Mouse (Mus musculus) lung, embryonic 15.5 days (tissue): Measurements from ENCODE around the gene Gm42688. TPM values are rescaled to one million over a fixed set of nuclear protein-coding genes. Genes with fewer than 3 reads are reported as not detected.

ENCODE experiments used
- ATAC-seq: fragments of 200-750 bp; cut with Nextera tagmentation; 2 replicates; pipeline ENCODE4 v1.8.0; 2017; ENCODE audit warnings: moderate number of reproducible peaks, borderline replicate concordance; ENCODE audit not compliant: low FRiP score, low TSS enrichment; ENCODE audit errors: extremely low read depth
- H3K27ac ChIP-seq: fragments of 300-500 bp; sonication (generic); 2 replicates; pipeline ENCODE4 v1.5.1; 2015; ENCODE audit warnings: moderate library complexity, mild to moderate bottlenecking, inconsistent platforms
- H3K27me3 ChIP-seq: fragments of 300-500 bp; sonication (generic); 2 replicates; pipeline ENCODE4 v1.6.1; 2015; ENCODE audit warnings: inconsistent platforms
- H3K36me3 ChIP-seq: fragments of 300-500 bp; sonication (generic); 2 replicates; pipeline ENCODE4 v1.6.1; 2015; ENCODE audit warnings: inconsistent platforms
- H3K4me1 ChIP-seq: fragments of 300-500 bp; sonication (generic); 2 replicates; pipeline ENCODE4 v1.6.1; 2015; ENCODE audit warnings: inconsistent platforms
- H3K4me2 ChIP-seq: fragments of 300-500 bp; sonication (generic); 2 replicates; pipeline ENCODE4 v1.6.1; 2015; ENCODE audit warnings: inconsistent platforms, mild to moderate bottlenecking, moderate library complexity
- H3K4me3 ChIP-seq: fragments of 300-500 bp; sonication (generic); 2 replicates; pipeline ENCODE4 v1.5.1; 2015; ENCODE audit warnings: mild to moderate bottlenecking, inconsistent platforms
- H3K9ac ChIP-seq: fragments of 300-500 bp; sonication (generic); 2 replicates; pipeline ENCODE4 v1.6.1; 2015; ENCODE audit warnings: inconsistent platforms
- H3K9me3 ChIP-seq: fragments of 300-500 bp; sonication (generic); 2 replicates; pipeline ENCODE4 v1.6.1; 2016; ENCODE audit warnings: inconsistent platforms
- WGBS: fragments of 180-500 bp; shearing (Covaris S2); methylation state at CpG from one replicate; pipeline ENCODE4 v1.1.7; 2015; 5-methylcytosine and 5-hydroxymethylcytosine counted together
- polyA plus RNA-seq: library from polyadenylated mRNA; unstranded; fragments of >200 nt; fragmentation: Nextera tagmentation; extraction: Ambion mirVana; gene quantifications from 2 replicates; pipeline ENCODE4 v1.2.1, GENCODE M21; 2015

The Gm42688 gene
- polyA plus RNA-seq, 1 experiment from 2014 or later: 3.4 TPM

DNA sequence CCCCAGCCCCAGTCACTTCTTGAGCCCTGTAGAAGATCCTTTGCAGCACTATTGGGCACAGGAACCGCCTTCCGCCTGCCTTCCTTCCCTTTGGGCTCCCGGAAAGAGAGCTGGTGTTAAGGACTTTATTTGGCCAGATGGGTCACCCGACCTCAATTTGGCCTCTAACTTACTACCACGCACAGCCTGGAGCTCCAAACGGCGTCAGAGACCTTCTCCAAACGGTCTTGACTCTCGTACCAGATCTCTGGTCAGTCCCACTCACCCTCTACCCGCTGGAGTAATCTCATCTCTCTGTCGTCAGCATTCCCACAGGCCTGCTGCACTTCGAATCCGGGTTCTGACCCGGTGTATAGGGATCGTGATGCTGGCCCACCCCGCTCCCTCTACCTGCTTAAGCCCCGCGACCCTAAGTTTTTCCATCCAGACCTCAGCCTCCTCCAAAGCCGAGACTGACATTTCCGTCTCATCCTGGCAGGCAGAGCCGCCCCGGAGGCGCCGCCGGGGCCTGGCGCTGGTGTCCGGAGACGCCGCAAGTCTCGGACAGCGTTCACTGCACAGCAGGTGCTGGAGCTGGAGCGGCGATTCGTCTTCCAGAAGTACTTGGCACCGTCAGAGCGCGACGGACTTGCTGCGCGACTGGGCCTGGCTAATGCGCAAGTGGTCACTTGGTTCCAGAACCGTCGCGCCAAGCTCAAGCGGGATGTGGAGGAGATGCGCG is 14.1 kb upstream of the Gm42688 start:
- H3K9me3 ChIP-seq: no peaks in the 10 kb centered on the region
- WGBS: 2% methylated on average over 47 of the region's 47 CpGs
- peak overlapping the region; percentile 51 for H3K4me2 ChIP-seq
- peak overlapping the region; percentile 32 for H3K4me3 ChIP-seq
- no peak overlapping the region; the same call in 1 of the 2 replicates for H3K9ac ChIP-seq
- H3K27ac ChIP-seq: no peak overlapping the region
- H3K36me3 ChIP-seq: no peaks in the 10 kb centered on the region
- ATAC-seq: no peak
- peaks cover 16% of the 10 kb centered on the region for H3K4me1 ChIP-seq
- peaks cover 78% of the 10 kb centered on the region for H3K27me3 ChIP-seq

DNA sequence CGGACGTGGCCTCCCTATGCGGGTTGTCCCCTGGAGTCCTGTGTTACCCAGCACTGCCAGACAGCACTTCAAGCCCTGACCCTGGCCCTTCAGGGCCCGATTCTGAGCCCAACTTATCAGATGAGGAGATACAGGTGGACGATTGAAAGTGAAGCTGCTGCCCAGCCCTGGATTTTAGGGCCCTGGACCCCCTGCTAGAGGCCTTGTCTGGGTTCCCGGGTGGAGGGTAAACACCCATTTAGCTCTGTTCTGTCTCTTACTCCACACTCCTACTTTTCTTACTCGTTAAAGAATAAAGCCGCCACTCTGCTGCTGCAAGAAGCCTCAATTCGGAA is 13.5 kb upstream of the Gm42688 start:
- peak overlapping the region; percentile 51 for H3K4me2 ChIP-seq
- no peak for ATAC-seq
- 12% methylated on average over 9 of the region's 9 CpGs for WGBS
- H3K27ac ChIP-seq: no peak overlapping the region
- H3K4me1 ChIP-seq: peaks cover 19% of the 10 kb centered on the region
- no peaks in the 10 kb centered on the region for H3K36me3 ChIP-seq
- H3K4me3 ChIP-seq: peak overlapping the region; percentile 32
- H3K27me3 ChIP-seq: peaks cover 73% of the 10 kb centered on the region
- H3K9ac ChIP-seq: no peak overlapping the region; the same call in 1 of the 2 replicates
- no peaks in the 10 kb centered on the region for H3K9me3 ChIP-seq

DNA sequence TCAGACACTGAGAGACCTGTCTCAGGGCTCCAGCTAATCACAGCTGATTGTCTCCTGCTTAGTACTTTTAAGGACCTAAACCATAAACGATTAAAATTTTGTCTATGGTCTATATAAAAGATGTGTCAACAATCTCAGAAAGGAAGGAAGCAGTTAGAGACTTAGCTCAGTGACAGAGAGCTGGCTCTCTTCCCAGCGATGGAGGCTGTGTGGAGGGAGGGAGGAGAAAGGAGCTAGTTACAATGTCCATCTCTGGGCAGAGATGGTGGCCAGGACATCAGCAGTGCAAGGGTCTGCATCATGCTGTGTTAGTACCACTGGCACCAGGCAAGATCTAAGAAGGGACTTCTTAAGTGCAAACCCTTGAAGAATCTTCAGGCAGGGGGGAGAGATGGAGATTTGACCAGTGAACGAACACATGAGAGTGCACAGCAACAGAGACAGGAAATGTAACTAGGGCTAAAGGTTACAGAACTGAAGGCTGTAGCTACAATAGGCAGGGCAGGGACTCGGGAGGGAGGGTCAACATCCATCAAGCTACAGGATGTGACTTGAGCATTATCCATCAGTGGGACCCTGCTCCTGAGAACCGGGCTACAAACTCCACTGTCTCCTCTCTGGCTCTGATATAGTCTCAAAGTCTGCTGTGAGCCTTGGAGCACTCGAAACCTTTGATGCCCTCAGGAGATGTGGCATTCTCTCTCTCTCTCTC is 8.8 kb upstream of the Gm42688 start:
- peaks cover 26% of the 10 kb centered on the region for H3K27me3 ChIP-seq
- no peaks in the 10 kb centered on the region for H3K9me3 ChIP-seq
- peak overlapping the region; percentile 57; the same call in 1 of the 2 replicates for H3K27ac ChIP-seq
- no peak overlapping the region for H3K9ac ChIP-seq
- ATAC-seq: peak; percentile 53; the same call in 1 of the 2 replicates
- no peak overlapping the region for H3K4me3 ChIP-seq
- H3K4me2 ChIP-seq: no peak overlapping the region
- no peaks in the 10 kb centered on the region for H3K36me3 ChIP-seq
- 25% methylated on average over 6 of the region's 6 CpGs for WGBS
- H3K4me1 ChIP-seq: peaks cover 10% of the 10 kb centered on the region

DNA sequence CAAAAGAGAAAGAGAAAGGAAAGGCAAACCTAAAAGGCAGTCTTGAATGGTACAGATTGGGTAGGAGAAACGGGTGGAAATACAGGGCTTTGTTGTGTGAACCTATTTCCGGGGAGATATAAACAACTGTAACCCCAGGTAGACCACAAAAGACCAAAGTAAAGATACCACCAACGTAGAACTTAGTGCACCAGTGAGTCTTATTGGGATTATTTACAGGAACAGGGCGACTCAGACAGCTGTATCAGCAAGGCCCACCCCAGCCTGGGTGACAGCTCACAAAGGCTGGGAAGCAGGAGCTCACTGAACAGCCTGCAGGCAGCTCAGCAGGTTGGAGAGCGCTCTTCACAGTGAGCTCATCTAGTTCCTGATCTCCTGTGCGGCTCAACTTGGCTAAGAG is 5.4 kb upstream of the Gm42688 start:
- Histone ChIP-seq H3K27ac (no peak overlapping the region), H3K4me2 (no peak overlapping the region), H3K4me3 (no peak overlapping the region), H3K36me3 (no peaks in the 10 kb centered on the region), H3K9ac (no peak overlapping the region), H3K27me3 (no peaks in the 10 kb centered on the region; the same call in 1 of the 2 replicates), H3K9me3 (no peaks in the 10 kb centered on the region), H3K4me1 (0 out of 2 replicates have a peak, but pooled peaks cover 6% of the 10 kb centered on the region)
- 41% methylated on average over 6 of the region's 6 CpGs for WGBS
- no peak for ATAC-seq

DNA sequence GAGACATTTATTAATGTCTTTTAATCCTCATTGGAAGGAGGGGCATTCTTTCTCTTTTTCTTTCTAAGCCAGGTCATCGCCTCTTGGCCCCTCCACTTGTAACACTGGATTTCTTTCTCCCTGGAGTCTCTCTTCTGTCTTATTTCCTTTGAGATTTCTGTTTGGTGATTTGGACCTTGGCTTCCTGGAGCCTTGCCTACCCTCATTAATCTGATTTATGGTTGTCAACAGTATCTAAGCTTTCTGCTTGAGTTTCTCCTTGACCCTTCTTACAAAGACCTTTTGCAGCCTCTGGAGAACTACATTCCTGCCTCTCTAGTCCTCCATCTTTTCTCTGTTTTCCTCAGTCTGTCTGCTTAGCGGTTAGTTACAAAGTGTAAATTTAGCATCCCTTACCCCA is 3.0 kb upstream of the Gm42688 start:
- Histone ChIP-seq H3K4me3 (no peak overlapping the region), H3K36me3 (no peaks in the 10 kb centered on the region), H3K9me3 (no peaks in the 10 kb centered on the region), H3K4me2 (no peak overlapping the region), H3K27me3 (no peaks in the 10 kb centered on the region; the same call in 1 of the 2 replicates), H3K9ac (no peak overlapping the region), H3K27ac (no peak overlapping the region), H3K4me1 (peaks cover 16% of the 10 kb centered on the region)
- ATAC-seq: no peak
- 60% methylated on average over 2 of the region's 2 CpGs for WGBS

DNA sequence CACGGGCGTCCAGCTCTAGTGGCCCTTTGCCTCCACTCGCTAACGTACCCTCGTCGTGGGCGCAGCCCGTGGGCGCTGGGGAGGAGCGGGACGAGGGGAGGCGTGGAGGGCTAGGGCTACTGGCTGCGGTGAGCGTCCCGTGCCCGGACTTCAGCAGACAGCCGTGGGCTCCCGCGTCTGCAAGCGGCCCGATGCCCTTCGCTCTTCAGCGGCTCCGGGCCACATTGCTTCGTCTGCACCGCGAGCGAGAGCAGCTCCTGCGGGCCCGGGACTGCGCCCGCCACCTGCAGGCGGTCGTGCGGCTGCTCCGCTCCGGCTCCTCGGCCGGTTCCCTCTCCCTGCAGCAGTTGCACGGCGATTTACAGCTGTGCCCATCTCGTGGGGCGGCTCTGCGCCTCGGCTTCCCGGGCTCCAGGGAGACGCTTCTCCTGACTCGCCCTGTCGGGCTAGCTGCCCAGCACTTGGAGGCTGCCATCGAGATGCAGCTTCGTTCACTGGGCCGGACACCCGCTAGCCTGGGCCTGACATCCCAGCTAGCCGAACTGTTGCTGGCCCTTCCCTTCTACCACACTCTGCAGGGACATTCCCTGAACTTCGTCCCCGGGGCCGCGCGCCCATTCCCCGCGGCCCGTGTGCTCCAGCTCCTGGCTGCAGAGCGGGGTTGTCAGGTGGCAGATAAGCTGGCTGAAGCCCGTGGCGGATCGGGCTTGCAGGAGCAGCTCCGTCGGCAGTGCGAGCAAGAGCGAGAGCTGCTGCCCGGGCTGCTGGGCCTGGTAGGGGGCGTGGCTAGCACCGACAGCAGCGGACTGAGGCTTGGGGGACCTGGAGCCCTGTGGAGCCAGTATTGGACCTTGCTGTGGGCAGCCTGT is 505 bp downstream of the Gm42688 start:
- H3K27ac ChIP-seq: peak overlapping the region; percentile 81
- H3K9ac ChIP-seq: peak overlapping the region; percentile 71
- H3K4me2 ChIP-seq: peak overlapping the region; percentile 97
- no peaks in the 10 kb centered on the region for H3K27me3 ChIP-seq
- peak; percentile 81 for ATAC-seq
- H3K4me1 ChIP-seq: peaks cover 18% of the 10 kb centered on the region
- WGBS: under 1% methylated on average over 73 of the region's 74 CpGs
- peak overlapping the region; percentile 65 for H3K4me3 ChIP-seq
- no peaks in the 10 kb centered on the region for H3K9me3 ChIP-seq
- H3K36me3 ChIP-seq: 0 out of 2 replicates have a peak, but pooled peaks cover 3% of the 10 kb centered on the region

DNA sequence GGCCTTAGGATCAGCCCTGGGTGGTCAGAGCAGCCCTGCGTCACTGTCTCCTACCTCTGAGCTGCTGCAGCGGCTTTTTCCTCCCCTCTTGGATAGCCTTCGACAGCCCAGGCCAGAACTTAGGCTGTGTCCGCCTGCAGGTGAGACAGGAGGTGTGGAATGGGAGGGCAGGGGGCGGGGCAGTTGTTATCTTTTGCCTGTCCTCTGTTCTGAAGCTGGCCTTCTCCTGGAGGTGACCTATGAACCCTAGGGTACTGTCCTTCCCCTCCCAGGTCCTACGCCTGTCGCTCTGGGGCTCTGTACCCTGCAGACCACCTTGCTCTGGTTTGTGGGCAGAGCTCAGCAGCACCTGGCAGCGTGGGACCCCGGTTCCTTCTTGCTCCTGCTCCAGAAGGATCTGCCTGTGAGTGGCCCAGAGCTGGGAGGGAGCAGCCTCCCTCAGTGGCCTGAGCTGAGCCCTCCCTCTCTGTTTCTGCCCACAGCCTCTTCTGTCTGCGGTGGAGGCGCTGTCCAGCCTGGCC is 1.8 kb downstream of the Gm42688 start:
- no peak overlapping the region for H3K27ac ChIP-seq
- H3K27me3 ChIP-seq: no peaks in the 10 kb centered on the region
- H3K4me2 ChIP-seq: peak overlapping the region; percentile 97
- H3K9ac ChIP-seq: peak overlapping the region; percentile 71; the same call in 1 of the 2 replicates
- H3K4me1 ChIP-seq: peaks cover 24% of the 10 kb centered on the region
- ATAC-seq: no peak
- H3K9me3 ChIP-seq: no peaks in the 10 kb centered on the region
- peak overlapping the region; percentile 65; the same call in 1 of the 2 replicates for H3K4me3 ChIP-seq
- 48% methylated on average over 11 of the region's 11 CpGs for WGBS
- H3K36me3 ChIP-seq: 0 out of 2 replicates have a peak, but pooled peaks cover 3% of the 10 kb centered on the region

DNA sequence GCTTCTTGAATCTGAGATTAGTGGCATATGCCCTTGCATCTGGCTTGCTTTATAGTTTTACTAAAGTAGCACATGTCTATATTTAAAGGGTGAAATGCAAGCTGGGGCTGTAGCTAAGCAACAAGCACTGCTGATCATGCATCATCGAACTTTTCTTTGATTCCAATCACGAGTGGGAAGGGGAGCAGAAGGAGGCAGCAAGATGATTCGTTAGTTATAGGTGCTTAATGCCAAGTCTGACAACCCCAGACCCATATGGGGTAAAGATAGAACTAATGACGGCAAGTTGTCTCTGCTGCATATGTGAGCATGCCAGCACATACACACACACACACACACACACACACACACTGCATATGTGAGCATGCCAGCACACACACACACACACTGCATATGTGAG is 2.7 kb downstream of the Gm42688 start:
- Histone ChIP-seq H3K36me3 (0 out of 2 replicates have a peak, but pooled peaks cover 3% of the 10 kb centered on the region), H3K27me3 (no peaks in the 10 kb centered on the region), H3K4me2 (no peak overlapping the region), H3K4me1 (peaks cover 27% of the 10 kb centered on the region), H3K9ac (no peak overlapping the region), H3K4me3 (no peak overlapping the region), H3K9me3 (no peaks in the 10 kb centered on the region), H3K27ac (no peak overlapping the region)
- WGBS: 74% methylated on average over 4 of the region's 4 CpGs
- no peak for ATAC-seq

DNA sequence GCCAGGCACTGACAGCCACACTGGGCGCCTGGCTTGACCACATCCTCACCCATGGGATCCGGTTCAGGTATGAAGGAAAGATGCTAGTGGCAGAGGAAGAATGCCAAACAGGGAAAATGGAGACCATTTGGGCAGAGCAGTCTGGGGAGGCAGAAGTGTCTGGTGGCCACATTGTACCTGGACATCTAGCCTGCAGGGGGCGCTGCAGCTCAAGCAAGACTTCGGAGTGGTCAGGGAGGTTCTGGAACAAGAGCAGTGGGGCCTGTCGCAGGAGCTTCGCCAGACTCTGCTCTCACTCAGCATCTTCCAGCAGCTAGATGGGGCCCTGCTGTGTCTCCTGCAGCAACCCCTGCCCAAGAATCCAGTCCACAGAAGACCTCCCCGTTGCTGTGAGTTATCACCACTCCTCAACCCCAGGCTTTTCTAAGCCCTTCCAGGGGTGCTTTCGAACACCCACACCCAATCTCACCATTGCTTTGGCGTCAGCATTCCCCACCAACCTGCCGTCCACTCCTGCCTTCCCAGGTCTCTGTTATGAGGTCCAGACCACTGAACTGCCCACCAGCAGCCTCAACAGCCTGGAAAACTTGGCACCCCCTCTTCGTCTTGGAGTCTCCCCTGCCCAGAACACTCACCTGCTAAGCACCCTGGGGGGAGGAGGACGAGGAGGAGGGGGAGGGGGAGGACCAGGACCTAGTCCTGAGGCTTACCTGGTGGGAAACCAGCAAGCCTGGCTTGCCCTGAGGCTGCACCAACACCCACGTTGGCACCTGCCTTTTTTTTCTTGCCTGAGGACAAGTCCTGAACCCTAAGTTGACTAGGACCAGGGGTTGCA is 6.4 kb downstream of the Gm42688 start:
- Histone ChIP-seq H3K36me3 (0 out of 2 replicates have a peak, but pooled peaks cover 15% of the 10 kb centered on the region), H3K9ac (0 out of 2 replicates have a peak overlapping the region, but pooled peaks have one; percentile 88), H3K27me3 (no peaks in the 10 kb centered on the region), H3K9me3 (no peaks in the 10 kb centered on the region), H3K27ac (no peak overlapping the region), H3K4me3 (peak overlapping the region; percentile 95), H3K4me1 (peaks cover 28% of the 10 kb centered on the region), H3K4me2 (peak overlapping the region; percentile 88)
- ATAC-seq: no peak
- WGBS: 36% methylated on average over 13 of the region's 13 CpGs

DNA sequence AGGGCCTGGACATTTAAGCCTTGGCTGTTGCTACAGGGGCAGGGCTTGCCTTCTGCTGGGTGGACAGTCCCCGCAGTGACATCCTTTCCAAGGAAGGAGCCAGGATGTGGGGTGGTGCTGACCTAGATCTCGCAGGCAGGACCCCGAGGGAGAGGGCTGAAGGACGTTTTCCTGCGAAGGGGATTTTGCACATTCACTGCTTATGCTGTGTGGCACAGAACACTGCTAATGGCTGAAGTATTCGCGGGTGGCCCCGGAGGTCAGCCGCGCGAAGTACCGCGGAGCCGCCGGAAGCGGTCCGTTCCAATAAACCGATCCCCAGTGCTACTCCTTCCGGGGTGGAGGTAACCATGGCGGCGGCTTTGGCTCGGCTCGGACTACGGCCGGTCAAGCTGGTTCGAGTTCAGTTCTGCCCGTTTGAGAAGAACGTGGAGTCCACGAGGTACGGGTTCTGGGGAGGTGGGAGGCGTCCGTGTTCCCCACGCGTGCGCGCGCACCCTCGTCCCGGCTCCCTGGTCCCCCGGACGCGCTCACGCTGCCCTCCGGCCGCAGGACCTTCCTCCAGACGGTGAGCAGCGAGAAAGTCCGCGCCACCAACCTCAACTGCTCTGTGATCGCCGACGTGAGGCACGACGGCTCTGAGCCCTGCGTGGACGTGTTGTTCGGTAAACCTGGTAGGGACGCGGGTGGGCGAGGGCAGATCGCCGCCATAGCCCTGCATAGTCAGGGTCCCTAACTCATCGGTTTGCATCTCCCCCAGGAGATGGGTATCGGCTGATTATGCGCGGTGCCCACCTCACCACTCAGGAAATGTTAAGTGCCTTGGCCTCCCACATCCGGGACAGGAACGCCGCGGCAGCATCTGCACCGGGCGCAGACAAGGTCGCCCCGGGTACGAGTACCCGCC is 7.6 kb downstream of the Gm42688 start, which contains the start of gene Mrpl53:
Gene Mrpl53 (plus strand): TSS at position 279 of the 907 bp plus-strand sequence.
- H3K4me1 ChIP-seq: peaks cover 20% of the 10 kb centered on the region
- peak within 1 kb of the TSS; percentile 95 for H3K4me3 ChIP-seq
- peak; percentile 91 for ATAC-seq
- under 1% methylated on average over 76 of the region's 76 CpGs for WGBS
- no peaks in the 10 kb centered on the region for H3K9me3 ChIP-seq
- H3K27me3 ChIP-seq: no peaks in the 10 kb centered on the region
- H3K9ac ChIP-seq: peak within 1 kb of the TSS; percentile 88
- 0 out of 2 replicates have a peak, but pooled peaks cover 15% of the 10 kb centered on the region for H3K36me3 ChIP-seq
- peak within 1 kb of the TSS; percentile 75 for H3K27ac ChIP-seq
- H3K4me2 ChIP-seq: peak within 1 kb of the TSS; percentile 88
